10 mouse cellular contexts compared by ENCODE assay signal in genomic region chr13:60050799-60051580, GRCm38 (mm10).
A peak's percentile ranks its signal among the peaks of the same experiment; 100 is the strongest.
DNase-seq lines count a peak whose midpoint lies in the region; ATAC-seq and TF ChIP-seq lines count a peak whose summit lies in the region.
"Had no signal": no experiment of that assay in that cellular context is flagged by ENCODE, and none has a peak within 500 bp of the region (broad histone marks: within the 10 kb centered on the region; RNA-seq: fewer than 3 reads in every experiment).

No protein-coding gene starts in this region.

- no peak overlapping the region for H3K9ac ChIP-seq in hindbrain, embryonic 14.5 days
- H3K9ac ChIP-seq in midbrain, postnatal 0 days (replicated peaks; ENCODE audit: low read length, poor library complexity, severe bottlenecking) = no peak overlapping the region
- H3K9ac ChIP-seq in liver, embryonic 11.5 days (ENCODE audit: low read depth, low read length) = no peak overlapping the region
- no peak overlapping the region for H3K9ac ChIP-seq in heart, embryonic 12.5 days
- H3K9ac ChIP-seq: liver, embryonic 12.5 days had no signal

- 42% methylated on average over 9 of the region's 9 CpGs for WGBS in hindbrain, embryonic 14.5 days
- WGBS in midbrain, postnatal 0 days = 50% methylated on average over 9 of the region's 9 CpGs
- WGBS in liver, embryonic 11.5 days = 73% methylated on average over 9 of the region's 9 CpGs
- 68% methylated on average over 9 of the region's 9 CpGs for WGBS in heart, embryonic 12.5 days

- no peak overlapping the region for H3K4me3 ChIP-seq in brown adipose tissue, adult 24 weeks (ENCODE audit: insufficient read depth, low read depth, low read length)
- H3K4me3 ChIP-seq in hindbrain, embryonic 14.5 days (replicated peaks; ENCODE audit: low read length) = no peak overlapping the region
- H3K4me3 ChIP-seq in midbrain, postnatal 0 days (ENCODE audit: low read depth, low read length) = no peak overlapping the region
- H3K4me3 ChIP-seq in liver, embryonic 11.5 days (ENCODE audit: low read depth, low read length) = no peak overlapping the region
- no peak overlapping the region for H3K4me3 ChIP-seq in heart, embryonic 12.5 days
- H3K4me3 ChIP-seq: liver, embryonic 12.5 days had no signal

- peak overlapping the region; percentile 81 for H3K27ac ChIP-seq in brown adipose tissue, adult 24 weeks (replicated peaks; ENCODE audit: low read depth, low read length)
- no peak overlapping the region for H3K27ac ChIP-seq in hindbrain, embryonic 14.5 days
- H3K27ac ChIP-seq in midbrain, postnatal 0 days (ENCODE audit: low read depth, low read length) = no peak overlapping the region
- H3K27ac ChIP-seq in liver, embryonic 11.5 days (ENCODE audit: low read depth, low read length) = no peak overlapping the region
- no peak overlapping the region for H3K27ac ChIP-seq in heart, embryonic 12.5 days (ENCODE audit: poor library complexity, severe bottlenecking)
- H3K27ac ChIP-seq: liver, embryonic 12.5 days had no signal

- TF ChIP-seq CTCF in midbrain, postnatal 0 days (IDR thresholded peaks at IDR 0.05) = no peak

- H3K4me2 ChIP-seq in hindbrain, embryonic 14.5 days (replicated peaks) = no peak overlapping the region
- H3K4me2 ChIP-seq in midbrain, postnatal 0 days (ENCODE audit: low read depth, low read length, poor library complexity, severe bottlenecking) = no peak overlapping the region
- no peak overlapping the region for H3K4me2 ChIP-seq in liver, embryonic 11.5 days
- no peak overlapping the region for H3K4me2 ChIP-seq in heart, embryonic 12.5 days
- H3K4me2 ChIP-seq: liver, embryonic 12.5 days had no signal

- H3K36me3 ChIP-seq in hindbrain, embryonic 14.5 days (replicated peaks; ENCODE audit: control insufficient read depth, insufficient read depth) = no peaks in the 10 kb centered on the region
- no peaks in the 10 kb centered on the region for H3K36me3 ChIP-seq in midbrain, postnatal 0 days (ENCODE audit: insufficient read depth, low read length)
- no peaks in the 10 kb centered on the region for H3K36me3 ChIP-seq in liver, embryonic 11.5 days (ENCODE audit: control insufficient read depth, insufficient read depth, low read length)
- H3K36me3 ChIP-seq in heart, embryonic 12.5 days = no peaks in the 10 kb centered on the region
- H3K36me3 ChIP-seq: liver, embryonic 12.5 days had no signal

- peak; percentile 71 for ATAC-seq in hindbrain, embryonic 14.5 days (ENCODE audit: low FRiP score)
- peak; percentile 56; the same call in 1 of the 2 replicates for ATAC-seq in midbrain, postnatal 0 days (ENCODE audit: low FRiP score)
- no peak for ATAC-seq in liver, embryonic 11.5 days (replicated peaks; ENCODE audit: low FRiP score)
- ATAC-seq in heart, embryonic 12.5 days (ENCODE audit: insufficient number of reproducible peaks, low FRiP score) = no peak
- ATAC-seq: liver, embryonic 12.5 days had no signal

- DNase-seq in layer of hippocampus, adult 11-12 months (ENCODE audit: low spot score) = peak; percentile 48
- no peak for DNase-seq in layer of hippocampus, postnatal 25 days (ENCODE audit: extremely low spot score in 1 of 2, low spot score in 1 of 2)
- no peak for DNase-seq in hindbrain, embryonic 14.5 days (ENCODE audit: low spot score)
- no peak for DNase-seq in midbrain, postnatal 0 days (ENCODE audit: low spot score)
- DNase-seq in liver, embryonic 11.5 days (ENCODE audit: low spot score) = no peak
- DNase-seq in liver = no peak
- DNase-seq: cerebellum, adult 11 months had no signal

- H3K4me1 ChIP-seq in brown adipose tissue, adult 24 weeks (ENCODE audit: control insufficient read depth, insufficient read depth, insufficient read length, low read length) = peaks cover 6% of the 10 kb centered on the region
- 0 out of 2 replicates have a peak, but pooled peaks cover 14% of the 10 kb centered on the region for H3K4me1 ChIP-seq in hindbrain, embryonic 14.5 days (replicated peaks; ENCODE audit: control insufficient read depth, insufficient read depth, low read length)
- no peaks in the 10 kb centered on the region; the same call in 1 of the 2 replicates for H3K4me1 ChIP-seq in midbrain, postnatal 0 days (ENCODE audit: insufficient read depth, low read length)
- no peaks in the 10 kb centered on the region for H3K4me1 ChIP-seq in liver, embryonic 11.5 days (replicated peaks; ENCODE audit: control insufficient read depth, insufficient read depth, low read length)
- H3K4me1 ChIP-seq in heart, embryonic 12.5 days (replicated peaks) = peaks cover 22% of the 10 kb centered on the region
- H3K4me1 ChIP-seq: liver, embryonic 12.5 days had no signal

- no peaks in the 10 kb centered on the region for H3K27me3 ChIP-seq in hindbrain, embryonic 14.5 days (ENCODE audit: control insufficient read depth, insufficient read depth, low read length)
- H3K27me3 ChIP-seq in midbrain, postnatal 0 days (ENCODE audit: insufficient read depth, low read length) = no peaks in the 10 kb centered on the region
- H3K27me3 ChIP-seq in liver, embryonic 11.5 days (replicated peaks; ENCODE audit: control insufficient read depth, insufficient read depth, low read length) = no peaks in the 10 kb centered on the region
- no peaks in the 10 kb centered on the region for H3K27me3 ChIP-seq in heart, embryonic 12.5 days (replicated peaks)
- H3K27me3 ChIP-seq: liver, embryonic 12.5 days had no signal

- no peaks in the 10 kb centered on the region for H3K9me3 ChIP-seq in hindbrain, embryonic 14.5 days (ENCODE audit: control insufficient read depth, low read length)
- H3K9me3 ChIP-seq in midbrain, postnatal 0 days (ENCODE audit: low read length) = no peaks in the 10 kb centered on the region
- H3K9me3 ChIP-seq in liver, embryonic 11.5 days (ENCODE audit: control insufficient read depth, low read length) = no peaks in the 10 kb centered on the region
- no peaks in the 10 kb centered on the region for H3K9me3 ChIP-seq in heart, embryonic 12.5 days (replicated peaks)
- H3K9me3 ChIP-seq: liver, embryonic 12.5 days had no signal

Comparison
In these comparisons a context has a peak if more than half of its experiments do, and no peak if none do; other contexts are left out.
1. ATAC-seq: peak in hindbrain, embryonic 14.5 days (single experiment) and midbrain, postnatal 0 days (single experiment); none in liver, embryonic 11.5 days (single experiment) and heart, embryonic 12.5 days (single experiment).